Mouse (Mus musculus) CH12.LX (cell line): Measurements from ENCODE around the gene Gm853. TPM values are rescaled to one million over a fixed set of nuclear protein-coding genes. Genes with fewer than 3 reads are reported as not detected.

Experiments
- DNase-seq: peaks from one replicate; pipeline ENCODE4 v3.0.0-alpha.2; 2013; ENCODE audit errors: extremely low read depth
- H3K27ac ChIP-seq: 2 replicates; pipeline ENCODE4 v1.5.1; 2012; ENCODE audit warnings: low read depth, mild to moderate bottlenecking, control low read depth, moderate library complexity; ENCODE audit not compliant: insufficient read depth
- H3K27me3 ChIP-seq: replicated peaks from 2 replicates; pipeline ENCODE3; 2012; ENCODE audit warnings: inconsistent platforms
- H3K36me3 ChIP-seq, 2 experiments: replicated peaks in 1 of 2; 2 replicates each; pipeline versions ENCODE3 to v1.6.1; 2012; ENCODE audit warnings: inconsistent platforms in 1 of 2, low read length in 1 of 2, mild to moderate bottlenecking in 1 of 2, mixed read lengths in 1 of 2, moderate library complexity in 1 of 2; ENCODE audit not compliant: control insufficient read depth in 1 of 2, insufficient read depth in 1 of 2
- H3K4me1 ChIP-seq, 2 experiments: 2 replicates each; pipeline ENCODE4 v1.6.1; 2012; ENCODE audit warnings: inconsistent platforms in 1 of 2, moderate library complexity in 1 of 2; ENCODE audit not compliant: insufficient read depth in 2 of 2, control insufficient read depth in 1 of 2
- H3K4me2 ChIP-seq: 2 replicates; pipeline ENCODE4 v1.6.1; 2012; ENCODE audit warnings: low read depth, mild to moderate bottlenecking, control low read depth; ENCODE audit not compliant: poor library complexity, insufficient read depth, severe bottlenecking
- H3K4me3 ChIP-seq, 3 experiments: fragments of 150-350 bp in 1 of 3; sonication (generic) in 1 of 3; replicated peaks in 1 of 3; 2 replicates each; pipeline versions ENCODE3 to v1.5.1; 2011 to 2012; ENCODE audit warnings: low read depth in 2 of 3, low read length in 2 of 3, mild to moderate bottlenecking in 2 of 3, moderate library complexity in 2 of 3, control low read depth in 1 of 3, improper control_type of control experiment in 1 of 3, inconsistent platforms in 1 of 3, mixed read lengths in 1 of 3; ENCODE audit not compliant: poor library complexity in 1 of 3
- H3K79me2 ChIP-seq: replicated peaks from 2 replicates; pipeline ENCODE4 v1.6.1; 2012; ENCODE audit warnings: mild to moderate bottlenecking, moderate library complexity; ENCODE audit not compliant: control insufficient read depth, poor library complexity, insufficient read depth, severe bottlenecking; ENCODE audit errors: extremely low read depth
- H3K9ac ChIP-seq: 2 replicates; pipeline ENCODE4 v1.6.1; 2012; ENCODE audit warnings: low read depth, mild to moderate bottlenecking, control low read depth, moderate library complexity; ENCODE audit not compliant: insufficient read depth
- H3K9me3 ChIP-seq: replicated peaks from 2 replicates; pipeline ENCODE3; 2012; ENCODE audit warnings: low read length, inconsistent platforms, mixed read lengths
- BHLHE40 ChIP-seq: IDR thresholded peaks from 2 replicates; pipeline ENCODE4 v1.6.1; 2011; ENCODE audit warnings: mild to moderate bottlenecking, low read depth, low read length, improper control_type of control experiment
- CHD1 ChIP-seq: IDR thresholded peaks from 2 replicates; pipeline ENCODE4 v1.6.1; 2012; ENCODE audit warnings: low read depth, low read length, improper control_type of control experiment, inconsistent platforms
- CHD2 ChIP-seq: IDR thresholded peaks from 2 replicates; pipeline ENCODE4 v1.6.1; 2011; ENCODE audit warnings: low read length, improper control_type of control experiment
- CTCF ChIP-seq, 2 experiments: IDR thresholded peaks in 1 of 2; conservative IDR thresholded peaks in 1 of 2; 2 replicates each; pipeline ENCODE4 v1.5.1; 2011 to 2012; ENCODE audit warnings: low read depth in 2 of 2, low read length in 2 of 2, improper control_type of control experiment in 1 of 2, inconsistent platforms in 1 of 2, mild to moderate bottlenecking in 1 of 2, moderate library complexity in 1 of 2
- E2F4 ChIP-seq: IDR thresholded peaks from 2 replicates; pipeline ENCODE4 v1.6.1; 2011; ENCODE audit warnings: low read depth, low read length, improper control_type of control experiment; ENCODE audit not compliant: insufficient replicate concordance
- ELF1 ChIP-seq: IDR thresholded peaks from 2 replicates; pipeline ENCODE4 v1.6.1; 2014; ENCODE audit warnings: low read depth, mild to moderate bottlenecking, inconsistent platforms, low read length, improper control_type of control experiment
- ETS1 ChIP-seq: conservative IDR thresholded peaks from 2 replicates; pipeline ENCODE4 v1.6.1; 2012; ENCODE audit warnings: low read depth, mild to moderate bottlenecking, inconsistent platforms, low read length, improper control_type of control experiment, moderate library complexity
- IRF4 ChIP-seq: IDR thresholded peaks from 2 replicates; pipeline ENCODE4 v1.6.1; 2014; ENCODE audit warnings: low read depth, mild to moderate bottlenecking, inconsistent platforms, low read length, improper control_type of control experiment
- JUN ChIP-seq: IDR thresholded peaks from 2 replicates; pipeline ENCODE4 v1.6.1; 2011; ENCODE audit warnings: low read depth, mild to moderate bottlenecking, low read length, improper control_type of control experiment, moderate library complexity; ENCODE audit not compliant: insufficient read depth
- JUND ChIP-seq: conservative IDR thresholded peaks from 2 replicates; pipeline ENCODE4 v1.6.1; 2011; ENCODE audit warnings: low read depth, low read length, improper control_type of control experiment
- MAZ ChIP-seq: IDR thresholded peaks from 2 replicates; pipeline ENCODE4 v1.6.1; 2012; ENCODE audit warnings: low read depth, mild to moderate bottlenecking, inconsistent platforms, low read length, improper control_type of control experiment, moderate library complexity
- MXI1 ChIP-seq: IDR thresholded peaks from 2 replicates; pipeline ENCODE4 v1.6.1; 2011; ENCODE audit warnings: mild to moderate bottlenecking, low read depth, low read length, improper control_type of control experiment
- NELFE ChIP-seq: IDR thresholded peaks from 2 replicates; pipeline ENCODE4 v1.6.1; 2011; ENCODE audit warnings: low read depth, low read length, improper control_type of control experiment
- NRF1 ChIP-seq: IDR thresholded peaks from 2 replicates; pipeline ENCODE4 v1.6.1; 2014; ENCODE audit warnings: low read depth, mild to moderate bottlenecking, inconsistent platforms, low read length, improper control_type of control experiment, moderate library complexity
- POLR2AphosphoS2 ChIP-seq: IDR thresholded peaks from 2 replicates; pipeline ENCODE4 v1.6.1; 2011; ENCODE audit warnings: low read depth, low read length, improper control_type of control experiment
- SMC3 ChIP-seq: IDR thresholded peaks from 2 replicates; pipeline ENCODE4 v1.6.1; 2011; ENCODE audit warnings: low read depth, low read length, improper control_type of control experiment
- TCF12 ChIP-seq: IDR thresholded peaks from 2 replicates; pipeline ENCODE4 v1.6.1; 2014; ENCODE audit warnings: low read depth, mild to moderate bottlenecking, inconsistent platforms, low read length, improper control_type of control experiment
- USF2 ChIP-seq: conservative IDR thresholded peaks from 2 replicates; pipeline ENCODE4 v1.6.1; 2011; ENCODE audit warnings: low read depth, low read length, improper control_type of control experiment
- ZC3H11A ChIP-seq: IDR thresholded peaks from 2 replicates; pipeline ENCODE4 v1.6.1; 2012; ENCODE audit warnings: low read depth, mild to moderate bottlenecking, inconsistent platforms, low read length, improper control_type of control experiment
- ZKSCAN1 ChIP-seq: IDR thresholded peaks from 2 replicates; pipeline ENCODE4 v1.6.1; 2012; ENCODE audit warnings: low read depth, inconsistent platforms, low read length, improper control_type of control experiment, borderline replicate concordance
- ZNF384 ChIP-seq: IDR thresholded peaks from 2 replicates; pipeline ENCODE4 v1.6.1; 2012; ENCODE audit warnings: low read depth, low read length, improper control_type of control experiment, inconsistent platforms
- dilution Hi-C: fragments of 300-500 bp; cut with MboI; formaldehyde crosslinking; loops from 2 replicates; pipeline ENCODE4 v1.14.3; 2020; ENCODE audit warnings: low sequenced_read_pairs; ENCODE audit not compliant: extremely low pct_unique_long_range_greater_than_20kb, extremely low pct_ligation_motif_present
- in situ Hi-C: fragments of 300-500 bp; cut with MboI; formaldehyde crosslinking; loops from 3 replicates; pipeline ENCODE4 v1.14.3; 2019; ENCODE audit warnings: low sequenced_read_pairs, low pct_ligation_motif_present, low pct_unique_long_range_greater_than_20kb, mixed read lengths
- polyA plus RNA-seq: library from polyadenylated mRNA; unstranded; fragments of >175 nt; gene quantifications from 2 replicates; pipeline ENCODE4 v1.2.1, GENCODE M21; 2012; ENCODE audit warnings: low read depth; ENCODE audit not compliant: insufficient read length
- total RNA-seq, 2 experiments: library from RNA; depleted of rRNA; stranded (reverse); fragments of 300-350 nt in 1 of 2; fragments of >200 nt in 1 of 2; gene quantifications; 2 replicates each; pipeline ENCODE4 v1.2.3; 2012 to 2014

Gene Gm853
- total and polyA plus RNA-seq, 3 experiments = not detected

GRCm38 (mm10) chr4:130236361-130236760, 14.2 kb upstream of the Gm853 start:
- DNase-seq = no peak

GRCm38 (mm10) chr4:130224071-130224470, 1.9 kb upstream of the Gm853 start:
- H3K4me2 ChIP-seq = no peak overlapping the region
- H3K9ac ChIP-seq = no peak overlapping the region
- DNase-seq = no peak
- no peak for TF ChIP-seq JUN
- H3K36me3 ChIP-seq = no peaks in the 10 kb centered on the region
- no peaks in the 10 kb centered on the region for H3K9me3 ChIP-seq
- H3K79me2 ChIP-seq = no peaks in the 10 kb centered on the region
- H3K27ac ChIP-seq = no peak overlapping the region
- 0 out of 4 replicates have a peak, but pooled peaks cover 0 to 2% of the 10 kb centered on the region in 2 experiments for H3K4me1 ChIP-seq
- no peak overlapping the region for H3K4me3 ChIP-seq
- dilution Hi-C loops = no loop called here
- peaks cover 76% of the 10 kb centered on the region for H3K27me3 ChIP-seq
- in situ Hi-C loops = no loop called here

More at GRCm38 (mm10) chr4:130236361-130236760, 14.2 kb upstream of the Gm853 start:
- Histone ChIP-seq H3K4me2 (no peak overlapping the region), H3K27ac (no peak overlapping the region), H3K36me3 (no peaks in the 10 kb centered on the region), H3K79me2 (no peaks in the 10 kb centered on the region), H3K9ac (no peak overlapping the region), H3K9me3 (peaks cover 7% of the 10 kb centered on the region), H3K4me3 (no peak overlapping the region), H3K27me3 (peaks cover 44% of the 10 kb centered on the region), H3K4me1 (no peaks in the 10 kb centered on the region)
- dilution Hi-C loops (no loop called here), in situ Hi-C loops (no loop called here)
- TF ChIP-seq POLR2AphosphoS2 (no peak), JUND (no peak), IRF4 (no peak), SMC3 (no peak), NRF1 (no peak), MAZ (no peak), ZC3H11A (no peak), CHD2 (no peak), CHD1 (no peak), ELF1 (no peak), E2F4 (no peak), ZNF384 (no peak), ETS1 (no peak), JUN (no peak), BHLHE40 (no peak)

- no peak for DNase-seq
- Histone ChIP-seq H3K27me3 (peaks cover 79% of the 10 kb centered on the region), H3K79me2 (no peaks in the 10 kb centered on the region), H3K4me3 (no peak overlapping the region), H3K4me2 (no peak overlapping the region), H3K4me1 (0 out of 4 replicates have a peak, but pooled peaks cover 0 to 2% of the 10 kb centered on the region in 2 experiments), H3K36me3 (no peaks in the 10 kb centered on the region), H3K27ac (no peak overlapping the region), H3K9me3 (no peaks in the 10 kb centered on the region), H3K9ac (no peak overlapping the region)
- TF ChIP-seq ZKSCAN1 (no peak), ZC3H11A (no peak), NRF1 (no peak), BHLHE40 (no peak), JUND (no peak), TCF12 (no peak), NELFE (no peak), USF2 (no peak), CTCF (conservative IDR thresholded peaks at IDR 0.05 in 1 of 2, IDR thresholded peaks at IDR 0.05 in 1 of 2; ENCODE audit: low read depth in 2 of 2, low read length in 2 of 2) (no peak), CHD2 (no peak), MXI1 (no peak)
- dilution Hi-C loops (no loop called here), in situ Hi-C loops (no loop called here)
These were observed 2.0 kb downstream of the Gm853 start for GRCm38 (mm10) chr4:130220176-130220575.
